In the genomic region with DNA sequence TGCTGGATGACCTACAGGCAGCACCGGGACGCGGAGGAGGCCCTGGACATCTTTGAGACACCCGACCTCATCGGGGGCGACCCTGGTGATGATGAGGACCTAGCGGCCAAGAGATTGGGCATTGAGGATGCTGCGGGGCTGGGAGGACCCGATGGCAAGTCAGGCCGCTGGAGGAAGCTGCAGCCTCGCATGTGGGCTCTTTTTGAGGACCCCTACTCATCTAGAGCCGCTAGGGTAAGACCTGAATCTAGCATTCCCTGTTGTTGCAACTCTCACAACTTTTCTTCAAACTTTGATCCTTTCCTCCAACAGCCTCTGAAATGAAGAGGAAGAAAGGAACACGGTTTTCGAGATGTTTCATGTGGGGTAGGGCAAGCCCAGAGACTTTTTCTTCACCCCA, we compare ENCODE assay signal across 9 mouse cellular contexts. TPM values are rescaled to one million over a fixed set of nuclear protein-coding genes. Genes with fewer than 3 reads are reported as not detected.
DNase-seq lines count a peak whose midpoint lies in the region; ATAC-seq lines count a peak whose summit lies in the region.
"Had no signal": no experiment of that assay in that cellular context is flagged by ENCODE, and none has a peak within 500 bp of the region (broad histone marks: within the 10 kb centered on the region; RNA-seq: fewer than 3 reads in every experiment).

No protein-coding gene starts in this region.

- no peaks in the 10 kb centered on the region for H3K36me3 ChIP-seq in neural tube, embryonic 11.5 days (ENCODE audit: control insufficient read depth, insufficient read depth, low read length)
- no peaks in the 10 kb centered on the region for H3K36me3 ChIP-seq in limb, embryonic 12.5 days
- H3K36me3 ChIP-seq in stomach, embryonic 15.5 days = no peaks in the 10 kb centered on the region

- no peak; the same call in 1 of the 2 replicates for ATAC-seq in neural tube, embryonic 11.5 days (ENCODE audit: insufficient read depth, low FRiP score, low TSS enrichment)
- ATAC-seq in limb, embryonic 12.5 days (ENCODE audit: insufficient number of reproducible peaks, insufficient read depth, low FRiP score, low TSS enrichment, low read depth) = no peak
- no peak for ATAC-seq in stomach, embryonic 15.5 days (ENCODE audit: insufficient read depth, low FRiP score, low read depth)

- peak overlapping the region; percentile 53 for H3K4me3 ChIP-seq in neural tube, embryonic 11.5 days (ENCODE audit: low read depth, low read length)
- H3K4me3 ChIP-seq in limb, embryonic 12.5 days (replicated peaks) = peak overlapping the region; percentile 49
- peak overlapping the region; percentile 48 for H3K4me3 ChIP-seq in stomach, embryonic 15.5 days (replicated peaks)

- 0 out of 2 replicates have a peak, but pooled peaks cover 2% of the 10 kb centered on the region for H3K4me1 ChIP-seq in neural tube, embryonic 11.5 days (ENCODE audit: control insufficient read depth, insufficient read depth, low read length)
- H3K4me1 ChIP-seq in limb, embryonic 12.5 days (replicated peaks) = peaks cover 14% of the 10 kb centered on the region; the same call in 1 of the 2 replicates
- peaks cover 18% of the 10 kb centered on the region for H3K4me1 ChIP-seq in stomach, embryonic 15.5 days

- H3K27ac ChIP-seq in neural tube, embryonic 11.5 days (ENCODE audit: low read depth, low read length) = no peak overlapping the region
- no peak overlapping the region for H3K27ac ChIP-seq in limb, embryonic 12.5 days
- no peak overlapping the region for H3K27ac ChIP-seq in stomach, embryonic 15.5 days

- H3K4me2 ChIP-seq in neural tube, embryonic 11.5 days (ENCODE audit: low read depth) = peak overlapping the region; percentile 94
- peak overlapping the region; percentile 92 for H3K4me2 ChIP-seq in limb, embryonic 12.5 days
- peak overlapping the region; percentile 95 for H3K4me2 ChIP-seq in stomach, embryonic 15.5 days

- peak overlapping the region; percentile 44; the same call in 1 of the 2 replicates for H3K9ac ChIP-seq in neural tube, embryonic 11.5 days (ENCODE audit: low read length)
- no peak overlapping the region; the same call in 1 of the 2 replicates for H3K9ac ChIP-seq in limb, embryonic 12.5 days (replicated peaks)
- no peak overlapping the region for H3K9ac ChIP-seq in stomach, embryonic 15.5 days

- no peaks in the 10 kb centered on the region for H3K9me3 ChIP-seq in neural tube, embryonic 11.5 days (ENCODE audit: control insufficient read depth, low read length)
- no peaks in the 10 kb centered on the region for H3K9me3 ChIP-seq in limb, embryonic 12.5 days
- no peaks in the 10 kb centered on the region for H3K9me3 ChIP-seq in stomach, embryonic 15.5 days

- 13% methylated on average over 14 of the region's 14 CpGs for WGBS in neural tube, embryonic 11.5 days
- WGBS in limb, embryonic 12.5 days = 11% methylated on average over 14 of the region's 14 CpGs
- WGBS in stomach, embryonic 15.5 days = 16% methylated on average over 14 of the region's 14 CpGs

- peaks cover 31% of the 10 kb centered on the region for H3K27me3 ChIP-seq in neural tube, embryonic 11.5 days (ENCODE audit: control insufficient read depth, insufficient read depth, low read length)
- H3K27me3 ChIP-seq in limb, embryonic 12.5 days = peaks cover 65% of the 10 kb centered on the region
- peaks cover 24% of the 10 kb centered on the region for H3K27me3 ChIP-seq in stomach, embryonic 15.5 days (replicated peaks)

- peak; percentile 4 for DNase-seq in gastrocnemius, postnatal 10 days
- DNase-seq in gastrocnemius, postnatal 25 days = no peak
- DNase-seq in neural tube, embryonic 11.5 days (ENCODE audit: low spot score) = no peak
- DNase-seq in neural tube, embryonic 10.5 days (ENCODE audit: extremely low spot score, low spot score) = no peak
- DNase-seq in cerebellum, adult 11 months = no peak
- DNase-seq in urinary bladder, postnatal 10 days (ENCODE audit: low spot score) = no peak
- DNase-seq: adrenal gland, adult 2 months had no signal

RNA-seq across cellular contexts. Expression of gene Kcnc2, which starts 1.2 kb away (rescaled TPM):
- under 1 TPM; 0.34 to 0.49 TPM for total RNA-seq in gastrocnemius, postnatal 10 days (2021)
- total RNA-seq in gastrocnemius, postnatal 25 days (2021) = under 1 TPM in 1 of 2 experiments, not detected in 1; 0.24 TPM
- polyA plus RNA-seq in neural tube, embryonic 11.5 days (2014; fragmentation: Nextera tagmentation; extraction: Ambion mirVana) = 0.52 and 0.81 TPM in 2 replicates
- polyA plus RNA-seq in limb, embryonic 12.5 days (2016; fragmentation: Nextera tagmentation; extraction: Ambion mirVana) = 0.05 and 0.13 TPM in 2 replicates
- 0.71 and 1.2 TPM in 2 replicates for polyA plus RNA-seq in stomach, embryonic 15.5 days (2015; fragmentation: Nextera tagmentation; extraction: Ambion mirVana)
